Mouse (Mus musculus) cerebellum, adult (tissue): ENCODE data around the gene Ccdc130.
"Not testable (repeated sequence)": the region's sequence is repeated elsewhere in the genome, so short reads cannot be mapped to it uniquely, and the experiment has no call there.

ENCODE experiments used
- ATAC-seq: cut with Nextera tagmentation; 2 replicates; pipeline ENCODE4 v1.9.2; 2017; ENCODE audit warnings: mild to moderate bottlenecking, moderate library complexity, mixed read lengths; ENCODE audit not compliant: insufficient number of reproducible peaks, low FRiP score, low TSS enrichment

Ccdc130 gene

GRCm38 (mm10) chr8:84269950-84270773 is at the start of gene Ccdc130:
Ccdc130 (minus strand) TSS chr8:84270380.
- peak; percentile 98 for ATAC-seq

GRCm38 (mm10) chr8:84308376-84308775 is 38.2 kb upstream of the Ccdc130 start:
- ATAC-seq: no peak

GRCm38 (mm10) chr8:84303951-84304350 is 33.8 kb upstream of the Ccdc130 start:
- ATAC-seq: no peak

GRCm38 (mm10) chr8:84297029-84297785 is 27.0 kb upstream of the Ccdc130 start:
- no peak for ATAC-seq

- peak; percentile 75; the same call in 1 of the 2 replicates for ATAC-seq
These were observed 21.5 kb upstream of the Ccdc130 start for GRCm38 (mm10) chr8:84291688-84292087.

GRCm38 (mm10) chr8:84291086-84291485 is 20.9 kb upstream of the Ccdc130 start:
- ATAC-seq: peak; percentile 86; the same call in 1 of the 2 replicates

GRCm38 (mm10) chr8:84288892-84289291 is 18.7 kb upstream of the Ccdc130 start:
- no peak for ATAC-seq

- not testable (repeated sequence) for ATAC-seq
These were observed 15.5 kb upstream of the Ccdc130 start for GRCm38 (mm10) chr8:84285665-84286064.

- ATAC-seq: no peak
These were observed 14.5 kb upstream of the Ccdc130 start for GRCm38 (mm10) chr8:84284608-84285063.

- ATAC-seq: no peak
These were observed 10.6 kb upstream of the Ccdc130 start for GRCm38 (mm10) chr8:84280777-84281176.

- ATAC-seq: no peak
These were observed 6.3 kb upstream of the Ccdc130 start for GRCm38 (mm10) chr8:84276447-84276846.

- ATAC-seq: no peak
These were observed 3.8 kb upstream of the Ccdc130 start for GRCm38 (mm10) chr8:84273968-84274367.

- ATAC-seq: no peak
These were observed 2.1 kb upstream of the Ccdc130 start for GRCm38 (mm10) chr8:84272302-84272701.

GRCm38 (mm10) chr8:84261098-84261497 is 9.1 kb downstream of the Ccdc130 start:
- ATAC-seq: no peak

- peak; percentile 77 for ATAC-seq
These were observed 13.2 kb downstream of the Ccdc130 start, which contains the start of gene Mri1 for GRCm38 (mm10) chr8:84256822-84257610. Mri1 (minus strand) TSS chr8:84257326.

GRCm38 (mm10) chr8:84256458-84256821 is 13.7 kb downstream of the Ccdc130 start:
- peak; percentile 21; the same call in 1 of the 2 replicates for ATAC-seq

GRCm38 (mm10) chr8:84255858-84256257 is 14.3 kb downstream of the Ccdc130 start:
- ATAC-seq: no peak

- ATAC-seq: peak; percentile 91
These were observed 20.7 kb downstream of the Ccdc130 start, which contains the start of gene D8Ertd738e for GRCm38 (mm10) chr8:84249257-84250170. D8Ertd738e (minus strand) TSS chr8:84249719.

- ATAC-seq: no peak
These were observed 28.4 kb downstream of the Ccdc130 start for GRCm38 (mm10) chr8:84241821-84242220.
